Mouse (Mus musculus): ENCODE data around the gene Ddx59. TPM values are rescaled to one million over a fixed set of nuclear protein-coding genes. Genes with fewer than 3 reads are reported as not detected.

Ddx59 gene
- total RNA-seq, 2 experiments from 2014 or later: 12.4 to 15.3 TPM

GRCm38 (mm10) chr1:136449541-136449940 is 34.5 kb downstream of the Ddx59 start:
- DNase-seq: no peak

- DNase-seq: no peak
These were observed 35.1 kb downstream of the Ddx59 start for GRCm38 (mm10) chr1:136450206-136450605.

DNA sequence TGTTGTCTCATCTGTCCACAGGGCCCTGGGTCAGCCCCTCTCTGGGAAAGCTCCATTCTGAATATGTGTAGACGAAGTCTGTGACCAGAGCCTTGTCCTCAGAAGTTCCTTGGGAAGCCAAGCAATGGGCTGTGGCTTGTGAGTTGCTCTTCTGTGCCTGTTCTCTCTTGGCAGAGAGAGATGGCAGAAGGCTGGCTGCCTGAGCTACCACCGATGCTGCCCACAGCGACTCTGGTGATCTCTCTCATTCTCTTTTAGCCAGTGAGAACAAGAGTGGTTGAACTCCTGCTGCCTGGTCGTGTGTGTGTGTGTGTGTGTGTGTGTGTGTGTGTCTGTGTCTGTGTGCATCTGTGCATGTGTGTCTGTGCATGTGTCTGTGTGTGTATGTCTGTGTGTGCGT is 37.4 kb downstream of the Ddx59 start:
- no peak for DNase-seq

DNA sequence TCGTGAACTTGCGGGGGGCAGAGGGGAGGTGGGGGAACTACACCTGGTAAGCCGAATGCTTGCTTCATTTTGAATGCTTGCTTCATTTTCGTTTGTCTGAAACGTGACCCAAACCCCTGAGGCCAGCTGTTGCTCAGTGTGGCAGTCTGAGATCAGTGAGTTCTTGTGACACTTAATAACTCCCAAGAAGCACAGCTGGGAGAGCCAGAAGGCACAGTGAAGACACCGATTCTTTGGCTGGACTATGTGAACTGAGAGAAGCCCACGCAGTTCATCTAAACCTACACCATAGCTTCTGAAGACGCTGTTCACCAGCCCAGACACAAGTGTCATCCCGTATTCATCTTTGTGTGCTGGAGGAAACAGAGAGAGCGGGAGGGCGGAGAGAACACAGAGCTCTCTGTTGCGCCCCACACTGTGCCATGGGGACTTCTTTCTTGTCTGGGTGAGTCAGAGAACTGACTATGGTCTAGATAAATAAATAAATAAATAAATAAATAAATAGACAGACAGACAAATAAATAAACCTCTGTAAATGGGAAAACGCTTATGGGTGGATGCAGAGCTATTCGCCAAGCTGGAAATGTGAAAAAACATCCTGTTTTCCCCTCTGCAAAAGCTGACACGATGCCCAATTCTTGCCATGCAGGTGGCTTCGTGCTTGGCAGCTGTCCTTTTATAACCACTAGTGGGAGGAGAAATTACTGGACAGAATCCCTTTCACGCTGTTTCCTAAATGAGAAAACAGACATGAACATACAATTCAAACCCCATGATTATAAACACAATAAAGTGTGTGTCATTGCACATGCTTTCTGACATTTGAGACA is 40.9 kb downstream of the Ddx59 start:
- DNase-seq: no peak

GRCm38 (mm10) chr1:136456741-136457140 is 41.7 kb downstream of the Ddx59 start:
- no peak for DNase-seq

- no peak for DNase-seq
These were observed 42.3 kb downstream of the Ddx59 start for GRCm38 (mm10) chr1:136457403-136457802.

- peak; percentile 28 to 59 for DNase-seq
These were observed 43.7 kb downstream of the Ddx59 start for GRCm38 (mm10) chr1:136458691-136459245.

DNA sequence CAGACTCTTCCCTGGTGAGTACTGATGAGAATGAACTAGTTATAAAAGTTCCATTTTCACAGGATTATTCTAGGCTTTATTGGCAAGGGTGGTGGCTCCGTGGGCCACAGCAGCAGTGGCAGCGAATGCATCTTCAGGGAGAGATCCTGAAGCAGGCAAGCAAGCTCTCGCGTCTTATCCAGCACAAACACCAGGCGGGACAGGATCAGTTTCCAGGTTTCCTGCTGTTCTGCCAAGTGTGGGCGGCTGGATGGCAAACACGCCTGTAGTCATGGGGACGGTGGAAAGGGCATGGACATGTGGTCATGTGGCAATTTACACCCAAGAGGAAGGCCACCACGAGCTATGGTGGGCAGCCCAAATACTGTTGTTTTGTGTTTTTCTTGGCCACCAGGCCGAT is 47.4 kb downstream of the Ddx59 start:
- peak; percentile 10 to 17 for DNase-seq

GRCm38 (mm10) chr1:136465168-136465567 is 50.1 kb downstream of the Ddx59 start:
- DNase-seq: no peak

- peak; percentile 94 for DNase-seq
These were observed 51.2 kb downstream of the Ddx59 start, which contains the start of gene Kif14 for GRCm38 (mm10) chr1:136466143-136466811. Gene Kif14 (plus strand): TSS chr1:136466343.

- no peak for DNase-seq
These were observed 54.3 kb downstream of the Ddx59 start for GRCm38 (mm10) chr1:136469408-136469807.

GRCm38 (mm10) chr1:136470471-136470870 is 55.4 kb downstream of the Ddx59 start:
- no peak for DNase-seq

Other genes with a start within 250 kb of the Ddx59 start
- not detected for gene Mroh3, start 202.4 kb upstream of the Ddx59 start, total RNA-seq (2021)
- gene Inava, start 181.0 kb upstream of the Ddx59 start, total RNA-seq (2021): not detected
- gene Gpr25, start 154.4 kb upstream of the Ddx59 start, total RNA-seq (2021): not detected
- 10 to 100 TPM; 21.1 to 21.3 TPM for gene Camsap2, start 69.2 kb upstream of the Ddx59 start, total RNA-seq (2021)
- under 1 TPM; 0.10 to 0.15 TPM for gene Kif14, start 51.1 kb downstream of the Ddx59 start, total RNA-seq (2021)
- 10 to 100 TPM in 1 of 2 experiments, 1 to 10 TPM in 1; 9.0 to 10.9 TPM for gene Zfp281, start 209.6 kb downstream of the Ddx59 start, total RNA-seq (2021)

Data from heart, adult 18-20 months (tissue).